Mouse (Mus musculus) urinary bladder, postnatal 14 days (tissue): ENCODE measurements around the gene Hephl1.
"Not testable (repeated sequence)": the region's sequence is repeated elsewhere in the genome, so short reads cannot be mapped to it uniquely, and the experiment has no call there.

Experiments
- DNase-seq: peaks from one replicate; pipeline ENCODE4 v3.0.0; 2021; ENCODE audit warnings: low spot score

Hephl1 gene

DNA sequence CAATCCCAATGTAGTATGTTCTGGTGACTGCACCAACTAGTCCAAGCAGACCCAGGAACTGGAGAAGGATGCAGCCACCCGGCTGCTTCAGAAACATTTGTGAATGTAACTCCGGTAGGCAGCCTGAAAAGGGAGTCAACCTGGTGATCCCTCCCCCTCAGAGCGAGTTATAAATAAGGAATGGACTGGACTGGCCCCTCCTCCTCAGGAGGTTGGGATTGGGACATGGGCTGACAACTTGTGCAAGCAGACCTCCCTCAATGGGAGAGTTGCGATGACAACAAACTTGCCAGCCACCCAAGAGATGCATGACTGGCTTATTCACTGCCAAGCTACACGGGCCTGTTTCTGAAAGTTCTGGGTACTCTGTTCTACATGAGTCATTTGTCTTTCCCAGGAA is at the start of gene Hephl1:
Gene Hephl1 (minus strand): TSS at position 101 of the 400 bp plus-strand sequence.
- DNase-seq, result no peak

DNA sequence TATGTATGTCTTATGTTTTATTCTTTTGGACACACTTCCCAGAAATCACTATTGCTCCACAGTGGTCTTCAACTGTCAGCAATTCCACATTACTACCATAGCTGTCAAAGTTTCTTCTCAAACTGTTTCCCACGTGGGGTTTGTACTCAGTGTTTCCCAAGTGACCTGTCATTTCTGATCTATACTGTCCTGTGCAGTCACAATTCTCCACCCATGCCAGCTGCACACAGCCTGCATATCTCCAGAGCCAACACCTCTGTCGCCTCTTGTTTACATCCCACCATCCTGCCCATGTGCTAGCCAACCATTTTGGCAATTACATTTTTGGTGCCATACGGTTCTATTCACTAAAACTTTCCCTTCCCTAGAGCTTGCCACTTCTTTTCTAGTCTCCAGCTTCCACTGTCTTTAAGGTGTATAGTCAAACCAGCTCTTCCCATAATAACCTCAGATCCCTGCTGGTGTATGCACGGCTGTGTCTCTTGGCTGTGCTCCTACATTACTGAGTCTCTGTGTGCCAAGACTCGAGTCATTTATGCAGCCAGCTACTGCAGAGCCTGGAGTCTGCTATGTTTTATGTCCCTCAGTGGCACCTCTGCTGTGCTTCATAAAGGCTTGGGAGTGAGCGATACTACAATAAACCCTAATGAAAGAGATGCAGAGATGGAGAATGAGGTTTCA is 37.5 kb upstream of the Hephl1 start:
- no peak for DNase-seq

DNA sequence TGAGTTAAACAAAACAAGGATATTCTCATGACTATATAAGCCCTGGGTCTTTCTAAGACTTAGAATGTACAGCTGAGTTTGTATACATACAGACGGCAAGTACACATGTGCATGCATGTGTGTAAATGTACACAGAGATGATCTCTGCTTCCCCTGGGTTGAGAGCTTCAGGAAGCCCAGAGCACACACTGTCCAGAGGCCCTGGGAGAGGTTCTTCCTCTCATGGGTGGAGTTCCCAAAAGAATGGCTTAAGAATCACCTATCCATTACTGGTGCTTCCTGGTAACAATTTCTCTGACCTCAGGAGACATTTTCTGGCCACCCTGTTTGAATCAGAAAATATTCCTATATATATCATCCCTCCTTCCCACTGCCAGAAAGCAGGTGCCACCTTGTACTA is 28.6 kb upstream of the Hephl1 start:
- no peak for DNase-seq

DNA sequence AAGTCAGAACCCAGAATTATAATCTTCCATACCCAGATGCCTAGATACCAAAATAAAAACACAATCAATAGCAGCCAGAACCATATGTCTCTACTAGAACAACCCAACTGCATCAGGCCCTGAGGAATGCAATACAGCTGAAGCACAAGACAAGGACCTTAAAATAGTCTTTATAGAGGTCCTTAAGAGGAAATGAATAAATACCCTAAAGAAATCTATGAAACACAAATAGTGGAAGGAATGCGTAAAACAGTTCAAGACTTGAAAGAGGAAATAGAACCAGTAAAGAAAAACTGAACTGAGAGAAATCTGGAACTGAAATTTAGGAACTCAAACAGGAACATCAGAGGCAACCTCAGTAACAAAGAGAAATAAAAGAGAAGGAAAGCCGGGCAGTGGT is 14.0 kb upstream of the Hephl1 start:
- DNase-seq, result no peak

DNA sequence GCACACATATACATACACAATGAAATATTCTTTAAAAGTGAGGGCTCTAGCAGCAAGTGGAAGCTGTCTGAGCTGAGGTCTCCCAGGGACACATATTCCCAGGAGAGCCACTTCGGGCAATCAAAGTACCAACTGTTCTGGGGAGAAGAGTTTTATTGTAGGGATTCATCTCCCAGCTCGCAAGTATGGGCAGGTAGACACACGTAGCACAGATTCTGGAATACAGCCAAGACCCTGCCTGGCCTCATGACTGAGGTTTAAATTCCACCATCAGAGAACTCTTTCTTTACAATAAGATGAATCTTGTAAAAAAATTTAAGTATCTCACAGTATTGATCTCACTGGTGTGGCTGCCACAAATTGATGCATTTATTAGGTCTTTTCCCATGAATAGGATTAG is 10.5 kb upstream of the Hephl1 start:
- peak; percentile 14 for DNase-seq

- DNase-seq, result no peak
These were observed 9.0 kb upstream of the Hephl1 start for GRCm38 (mm10) chr9:15120841-15121358.

DNA sequence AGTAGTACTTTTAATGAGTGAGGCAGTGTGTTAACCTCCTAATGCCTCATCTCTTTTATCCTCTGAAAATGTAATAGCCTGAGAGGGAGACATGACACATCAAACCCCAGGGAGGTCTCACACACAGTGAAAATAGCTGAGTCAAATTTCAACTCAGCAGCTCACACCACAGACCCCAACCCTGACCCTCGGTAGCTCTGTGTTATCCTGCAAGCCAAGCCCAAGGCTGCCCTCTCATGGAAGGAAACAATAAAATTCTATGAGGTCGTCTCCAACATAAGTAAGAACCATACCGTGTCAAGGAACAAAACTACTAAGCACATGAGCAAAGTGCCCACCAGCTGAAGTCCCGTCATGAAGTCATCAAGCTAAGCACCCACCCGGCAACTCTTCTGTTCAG is 8.3 kb upstream of the Hephl1 start:
- no peak for DNase-seq

- DNase-seq, result no peak
These were observed 7.6 kb upstream of the Hephl1 start for GRCm38 (mm10) chr9:15119515-15119914.

GRCm38 (mm10) chr9:15116165-15116564 is 4.3 kb upstream of the Hephl1 start:
- no peak for DNase-seq

GRCm38 (mm10) chr9:15114102-15114501 is 2.2 kb upstream of the Hephl1 start:
- no peak for DNase-seq

DNA sequence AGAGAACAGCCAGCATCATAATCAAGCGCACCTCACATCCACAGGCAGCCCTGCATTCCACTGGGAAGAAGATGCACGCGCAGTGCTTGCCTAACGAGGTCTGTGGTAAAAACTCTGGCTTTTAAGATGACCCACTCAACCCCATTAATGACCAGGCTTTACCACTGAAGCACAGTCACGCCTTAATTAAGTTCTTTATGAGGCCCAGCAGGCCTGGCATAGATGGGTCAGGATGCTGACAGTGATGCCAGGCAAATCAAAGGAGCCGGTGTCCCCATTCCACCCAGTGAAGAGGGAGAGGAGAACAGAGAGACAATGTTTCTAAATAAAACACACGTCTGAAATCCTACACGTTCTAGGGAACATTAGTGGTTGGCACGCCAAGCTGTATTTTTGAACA is 3.8 kb downstream of the Hephl1 start:
- no peak for DNase-seq

DNA sequence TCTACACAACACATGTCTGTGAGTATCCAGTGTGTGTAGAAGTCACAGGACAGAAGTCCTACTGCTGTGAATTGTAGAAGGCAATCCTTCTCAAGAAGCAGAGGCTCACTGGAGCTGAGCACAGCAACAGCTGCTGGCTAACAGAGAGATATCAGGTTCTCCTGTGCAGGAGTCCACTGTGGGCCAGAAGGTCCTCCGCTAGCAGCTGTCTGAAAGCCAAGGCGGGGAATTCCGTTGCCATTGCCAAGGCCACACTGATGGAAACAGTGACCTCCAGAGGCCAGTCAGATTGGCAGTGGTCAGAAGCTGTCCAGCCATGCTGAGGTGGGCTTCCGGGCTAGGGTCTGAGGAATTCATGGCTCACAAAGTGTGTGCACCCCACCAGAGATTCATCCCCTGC is 6.8 kb downstream of the Hephl1 start:
- no peak for DNase-seq

DNA sequence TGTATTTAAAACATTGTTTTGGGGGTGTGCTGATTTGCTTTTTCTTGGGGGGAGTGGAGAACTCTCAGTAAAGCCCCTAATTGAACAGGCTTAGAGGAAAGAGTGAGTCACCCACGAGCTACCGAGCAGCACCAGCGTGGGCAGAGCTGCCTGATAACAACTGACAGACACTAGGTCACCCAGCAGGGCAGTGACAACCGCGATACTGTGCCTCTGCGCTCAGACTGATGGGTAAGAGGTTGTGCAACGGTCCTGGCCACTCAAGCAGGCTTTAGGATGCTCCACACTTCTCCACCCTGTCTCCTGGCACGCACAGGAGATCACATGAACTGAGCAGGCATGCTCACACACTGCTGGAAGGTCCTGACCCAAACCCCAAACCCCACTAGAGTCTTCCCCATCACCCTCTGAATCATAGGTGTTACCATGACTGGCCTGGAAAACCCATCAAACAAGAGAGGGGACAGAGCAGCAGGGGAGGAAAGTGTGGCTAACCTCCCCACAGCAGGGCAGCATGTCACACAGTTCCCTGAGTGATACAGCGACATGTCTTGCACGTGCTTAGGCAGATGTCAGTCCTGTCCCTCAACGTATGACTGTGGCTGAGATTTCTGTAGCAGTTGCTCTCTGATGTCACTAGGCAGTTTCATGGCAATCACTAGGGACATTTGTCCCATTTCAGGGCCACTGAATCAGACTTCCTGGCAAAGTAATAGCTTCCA is 8.2 kb downstream of the Hephl1 start:
- DNase-seq, result no peak

GRCm38 (mm10) chr9:15101531-15102161 is 10.3 kb downstream of the Hephl1 start:
- DNase-seq, result no peak

DNA sequence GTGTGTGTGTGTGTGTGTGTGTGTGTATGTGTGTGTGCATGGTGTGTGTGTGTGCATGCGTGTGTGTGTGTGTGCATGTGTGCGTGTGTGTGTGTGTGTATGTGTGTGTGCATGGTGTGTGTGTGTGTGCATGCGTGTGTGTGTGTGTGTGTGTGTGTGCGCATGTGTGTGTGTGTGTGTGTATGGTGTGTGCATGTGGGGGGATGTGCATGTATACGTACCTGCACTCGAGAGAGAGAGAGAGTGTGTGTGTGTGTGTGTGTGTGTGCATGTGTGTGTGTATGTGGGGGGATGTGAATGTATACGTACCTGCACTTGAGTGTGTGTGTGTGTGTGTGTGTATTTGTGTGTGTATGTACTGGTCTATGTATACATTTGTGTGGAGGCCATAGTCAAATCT is 13.5 kb downstream of the Hephl1 start:
- not testable (repeated sequence) for DNase-seq

GRCm38 (mm10) chr9:15097172-15097571 is 14.7 kb downstream of the Hephl1 start:
- DNase-seq, result no peak

DNA sequence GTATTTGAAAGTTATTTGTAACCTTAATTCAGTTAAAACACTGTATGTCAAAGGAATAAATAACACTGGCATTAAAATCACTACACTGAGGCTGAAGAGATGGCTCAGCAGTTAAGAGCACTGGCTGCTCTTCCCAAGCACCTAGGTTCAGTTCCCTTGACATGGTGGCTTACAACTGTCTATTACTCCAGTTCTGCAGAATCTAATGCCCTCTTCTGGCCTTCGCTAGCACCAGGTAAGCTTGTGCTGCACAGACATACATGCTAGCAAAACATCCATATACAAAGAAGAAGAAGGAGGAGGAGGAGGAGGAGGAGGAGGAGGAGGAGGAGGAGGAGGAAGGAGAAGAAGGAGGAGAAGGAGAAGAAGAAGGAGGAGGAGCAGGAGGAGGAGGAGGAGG is 15.7 kb downstream of the Hephl1 start:
- no peak for DNase-seq

- no peak for DNase-seq
These were observed 16.7 kb downstream of the Hephl1 start for GRCm38 (mm10) chr9:15095206-15095605.

- peak; percentile 67 for DNase-seq
These were observed 43.1 kb downstream of the Hephl1 start for GRCm38 (mm10) chr9:15068686-15069295.

DNA sequence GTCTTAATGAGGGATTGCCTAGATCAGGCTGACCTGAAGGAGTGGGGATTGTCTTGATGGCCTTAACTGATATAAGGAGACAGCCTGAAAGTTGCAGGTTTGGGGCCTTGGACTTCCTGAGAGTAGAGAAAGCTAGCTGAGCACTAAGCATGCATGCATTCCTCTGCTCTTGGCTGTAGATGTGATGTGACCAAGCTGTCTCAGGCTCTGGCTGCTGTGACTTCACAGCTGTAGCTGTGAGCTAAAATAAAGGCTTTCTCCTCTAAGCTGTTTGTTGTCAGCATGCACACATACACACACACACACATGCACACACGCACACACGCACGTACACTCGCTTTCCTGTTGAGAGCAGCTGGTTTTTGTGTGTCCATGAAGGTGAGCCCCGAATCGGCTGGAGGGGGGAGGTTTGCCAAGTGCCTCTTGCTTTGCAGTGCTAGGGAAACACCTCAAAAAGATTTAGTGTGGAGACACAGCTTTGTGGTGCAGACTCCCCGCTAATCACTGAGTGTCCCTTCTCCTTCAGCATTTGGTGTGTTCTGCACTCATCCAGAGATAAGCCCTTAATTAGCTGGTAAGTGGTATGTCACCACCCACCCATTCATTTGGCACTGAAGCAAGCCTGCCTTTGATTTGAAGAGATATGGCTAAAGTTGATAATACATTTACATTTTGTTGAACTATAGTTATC is 43.8 kb downstream of the Hephl1 start:
- no peak for DNase-seq

- DNase-seq, result no peak
These were observed 47.7 kb downstream of the Hephl1 start for GRCm38 (mm10) chr9:15064176-15064575.

GRCm38 (mm10) chr9:15060847-15061246 is 51.1 kb downstream of the Hephl1 start:
- DNase-seq, result no peak
